Mouse (Mus musculus): ENCODE results near the gene Aktip. TPM values are rescaled to one million over a fixed set of nuclear protein-coding genes. Genes with fewer than 3 reads are reported as not detected.

Aktip gene
- total and polyA plus RNA-seq, 3 experiments: 9.3 to 13.4 (median 13.3) TPM

- Histone ChIP-seq H3K9ac (ENCODE audit: insufficient read depth, low read depth) (no peak overlapping the region), H3K27ac (ENCODE audit: insufficient read depth, low read depth) (no peak overlapping the region), H3K27me3 (replicated peaks) (no peaks in the 10 kb centered on the region), H3K79me2 (replicated peaks; ENCODE audit: control insufficient read depth, extremely low read depth, insufficient read depth, poor library complexity, severe bottlenecking) (no peaks in the 10 kb centered on the region), H3K4me1 (ENCODE audit: control insufficient read depth in 1 of 2, insufficient read depth in 2 of 2) (no peaks in the 10 kb centered on the region), H3K4me2 (ENCODE audit: insufficient read depth, low read depth, poor library complexity, severe bottlenecking) (no peak overlapping the region), H3K36me3 (replicated peaks in 1 of 2; ENCODE audit: control insufficient read depth in 1 of 2, insufficient read depth in 1 of 2, low read length in 1 of 2) (no peaks in the 10 kb centered on the region), H3K9me3 (replicated peaks; ENCODE audit: low read length) (no peaks in the 10 kb centered on the region), H3K4me3 (replicated peaks in 1 of 3; ENCODE audit: low read depth in 2 of 3, low read length in 2 of 3, poor library complexity in 1 of 3) (no peak overlapping the region)
- dilution Hi-C loops (cut with MboI; ENCODE audit: extremely low pct_ligation_motif_present, extremely low pct_unique_long_range_greater_than_20kb, low sequenced_read_pairs) (no loop called here), in situ Hi-C loops (cut with MboI; ENCODE audit: low pct_ligation_motif_present, low pct_unique_long_range_greater_than_20kb, low sequenced_read_pairs) (no loop called here)
- DNase-seq (ENCODE audit: extremely low read depth): no peak
- TF ChIP-seq RAD21 (IDR thresholded peaks at IDR 0.05; ENCODE audit: low read depth, low read length) (no peak), ZMIZ1 (IDR thresholded peaks at IDR 0.05; ENCODE audit: low read depth, low read length) (no peak), JUND (conservative IDR thresholded peaks at IDR 0.05; ENCODE audit: low read depth, low read length) (no peak), ETS1 (conservative IDR thresholded peaks at IDR 0.05; ENCODE audit: low read depth, low read length) (no peak), CHD1 (IDR thresholded peaks at IDR 0.05; ENCODE audit: low read depth, low read length) (no peak), USF2 (conservative IDR thresholded peaks at IDR 0.05; ENCODE audit: low read depth, low read length) (no peak), CTCF (conservative IDR thresholded peaks at IDR 0.05 in 1 of 2, IDR thresholded peaks at IDR 0.05 in 1 of 2; ENCODE audit: low read depth in 2 of 2, low read length in 2 of 2) (no peak), RCOR1 (conservative IDR thresholded peaks at IDR 0.05; ENCODE audit: low read depth, low read length) (no peak), MAFK (IDR thresholded peaks at IDR 0.05; ENCODE audit: insufficient replicate concordance, low read length) (no peak), MEF2A (IDR thresholded peaks at IDR 0.05; ENCODE audit: borderline replicate concordance, low read depth, low read length) (no peak), MAZ (IDR thresholded peaks at IDR 0.05; ENCODE audit: low read depth, low read length) (no peak), MYC (IDR thresholded peaks at IDR 0.05; ENCODE audit: low read depth, low read length) (no peak), ZC3H11A (IDR thresholded peaks at IDR 0.05; ENCODE audit: low read depth, low read length) (no peak), JUN (IDR thresholded peaks at IDR 0.05; ENCODE audit: insufficient read depth, low read depth, low read length) (no peak), EP300 (IDR thresholded peaks at IDR 0.05; ENCODE audit: low read length) (no peak), GABPA (IDR thresholded peaks at IDR 0.05; ENCODE audit: insufficient replicate concordance, low read depth, low read length) (no peak), SIN3A (IDR thresholded peaks at IDR 0.05; ENCODE audit: low read length) (no peak), CHD2 (IDR thresholded peaks at IDR 0.05; ENCODE audit: low read length) (no peak), E2F4 (IDR thresholded peaks at IDR 0.05; ENCODE audit: insufficient replicate concordance, low read depth, low read length) (no peak), NRF1 (IDR thresholded peaks at IDR 0.05; ENCODE audit: low read depth, low read length) (no peak)
These were observed 7.9 kb upstream of the Aktip start for GRCm38 (mm10) chr8:91207676-91208075.

DNA sequence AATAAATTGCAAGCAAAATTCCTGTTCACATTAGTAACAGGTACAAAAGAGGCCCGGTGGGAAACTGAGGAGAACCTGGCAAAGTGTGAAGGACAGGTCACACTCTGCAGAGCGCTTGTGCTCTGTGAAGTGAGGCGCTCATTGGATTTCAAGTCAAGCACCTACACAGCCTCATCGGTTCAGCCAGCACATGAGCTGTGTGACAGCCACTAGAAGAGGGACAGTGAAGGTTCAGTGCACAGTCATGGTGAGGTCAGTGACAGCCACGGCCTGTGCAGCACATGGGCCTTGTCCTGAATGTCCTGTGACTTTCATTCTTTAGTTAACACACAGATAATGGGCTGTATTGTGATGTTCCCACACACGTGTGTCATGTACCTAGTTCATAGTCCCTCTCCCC lies 6.1 kb upstream of the Aktip start:
- no peak for DNase-seq (ENCODE audit: extremely low read depth)
- TF ChIP-seq POLR2AphosphoS2 (IDR thresholded peaks at IDR 0.05; ENCODE audit: low read depth, low read length) (no peak), TCF12 (IDR thresholded peaks at IDR 0.05; ENCODE audit: low read depth, low read length) (no peak), HCFC1 (IDR thresholded peaks at IDR 0.05; ENCODE audit: low read depth, low read length) (no peak), RCOR1 (conservative IDR thresholded peaks at IDR 0.05; ENCODE audit: low read depth, low read length) (no peak), RAD21 (IDR thresholded peaks at IDR 0.05; ENCODE audit: low read depth, low read length) (no peak), BHLHE40 (IDR thresholded peaks at IDR 0.05; ENCODE audit: low read depth, low read length) (no peak), MXI1 (IDR thresholded peaks at IDR 0.05; ENCODE audit: low read depth, low read length) (no peak), MYC (IDR thresholded peaks at IDR 0.05; ENCODE audit: low read depth, low read length) (no peak), ZMIZ1 (IDR thresholded peaks at IDR 0.05; ENCODE audit: low read depth, low read length) (no peak), ZC3H11A (IDR thresholded peaks at IDR 0.05; ENCODE audit: low read depth, low read length) (no peak)
- H3K36me3 ChIP-seq (replicated peaks in 1 of 2; ENCODE audit: control insufficient read depth in 1 of 2, insufficient read depth in 1 of 2, low read length in 1 of 2): no peaks in the 10 kb centered on the region
- no peak overlapping the region for H3K27ac ChIP-seq (ENCODE audit: insufficient read depth, low read depth)
- H3K4me3 ChIP-seq (replicated peaks in 1 of 3; ENCODE audit: low read depth in 2 of 3, low read length in 2 of 3, poor library complexity in 1 of 3): no peak overlapping the region
- no peaks in the 10 kb centered on the region for H3K79me2 ChIP-seq (replicated peaks; ENCODE audit: control insufficient read depth, extremely low read depth, insufficient read depth, poor library complexity, severe bottlenecking)
- no peaks in the 10 kb centered on the region for H3K27me3 ChIP-seq (replicated peaks)
- no peaks in the 10 kb centered on the region for H3K9me3 ChIP-seq (replicated peaks; ENCODE audit: low read length)
- dilution Hi-C loops (cut with MboI; ENCODE audit: extremely low pct_ligation_motif_present, extremely low pct_unique_long_range_greater_than_20kb, low sequenced_read_pairs): no loop called here
- H3K9ac ChIP-seq (ENCODE audit: insufficient read depth, low read depth): no peak overlapping the region
- no peak overlapping the region for H3K4me2 ChIP-seq (ENCODE audit: insufficient read depth, low read depth, poor library complexity, severe bottlenecking)
- in situ Hi-C loops (cut with MboI; ENCODE audit: low pct_ligation_motif_present, low pct_unique_long_range_greater_than_20kb, low sequenced_read_pairs): no loop called here
- H3K4me1 ChIP-seq (ENCODE audit: control insufficient read depth in 1 of 2, insufficient read depth in 2 of 2): no peaks in the 10 kb centered on the region
